Mouse (Mus musculus) frontal cortex, postnatal 14 days (tissue): ENCODE measurements around the gene Hnrnpl.
A peak's percentile ranks its signal among the peaks of the same experiment; 100 is the strongest.

ENCODE experiments used
- DNase-seq, 2 experiments: peaks; one replicate each; pipeline ENCODE4 v3.0.0; 2022; ENCODE audit warnings: low spot score in 2 of 2

Hnrnpl gene

GRCm38 (mm10) chr7:28812436-28812835 is 4.1 kb downstream of the Hnrnpl start:
- DNase-seq = no peak

GRCm38 (mm10) chr7:28812949-28813348 is 4.6 kb downstream of the Hnrnpl start:
- no peak for DNase-seq

DNA sequence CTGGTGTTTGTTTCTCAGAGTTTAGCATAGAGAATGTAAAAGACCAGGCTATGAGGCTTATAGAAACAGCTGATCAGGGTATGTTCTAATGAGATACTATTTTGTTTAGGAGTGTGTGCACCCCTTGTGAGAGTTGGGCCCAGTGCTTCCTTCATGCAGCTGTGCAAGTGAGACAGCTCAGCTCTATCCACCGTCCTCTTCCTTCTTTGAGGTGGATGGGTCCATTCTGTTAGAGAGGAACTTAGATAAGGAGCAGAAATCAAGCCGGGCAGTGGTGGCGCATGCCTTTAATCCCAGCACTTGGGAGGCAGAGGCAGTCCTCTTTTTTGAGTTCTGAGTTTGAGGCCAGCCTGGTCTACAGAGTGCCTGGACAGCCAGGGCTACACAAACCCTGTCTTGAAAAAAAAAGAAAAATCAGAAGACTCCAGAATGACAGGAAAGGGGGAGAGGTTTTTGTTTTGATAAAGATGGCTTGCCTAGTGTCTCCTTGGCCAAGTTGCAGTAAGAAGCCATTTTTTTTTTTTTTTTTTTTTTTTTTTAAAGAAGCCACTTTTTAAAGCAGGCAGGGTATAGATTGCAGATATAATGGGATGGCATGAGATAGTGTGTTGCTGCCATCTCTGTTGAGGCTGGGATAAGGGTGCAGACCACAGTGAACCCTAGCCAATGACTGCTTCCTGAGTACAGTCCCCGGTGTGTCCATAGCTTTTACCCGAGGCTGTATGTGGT is 6.1 kb downstream of the Hnrnpl start:
- DNase-seq = no peak

- DNase-seq = no peak
These were observed 6.9 kb downstream of the Hnrnpl start for GRCm38 (mm10) chr7:28815230-28815629.

- no peak for DNase-seq
These were observed 7.9 kb downstream of the Hnrnpl start for GRCm38 (mm10) chr7:28816201-28816600.

DNA sequence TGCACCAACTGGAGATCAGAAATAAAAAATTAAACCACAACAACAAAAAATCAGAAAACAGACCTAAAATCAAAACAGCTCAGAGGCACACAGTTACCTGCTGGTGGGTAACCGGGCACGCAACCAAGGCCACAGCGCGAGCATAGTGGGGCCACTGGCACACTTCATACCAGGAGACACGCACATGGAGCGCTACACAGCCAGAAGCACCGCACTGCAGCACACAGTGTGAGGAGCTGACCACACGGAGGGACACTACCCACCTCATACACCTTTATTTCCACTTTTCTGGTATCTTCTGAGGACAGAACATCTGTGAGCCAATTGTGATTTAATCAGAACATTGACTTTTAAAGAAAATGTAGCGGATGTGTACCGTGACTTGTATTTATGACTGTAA is 8.6 kb downstream of the Hnrnpl start:
- DNase-seq = no peak

DNA sequence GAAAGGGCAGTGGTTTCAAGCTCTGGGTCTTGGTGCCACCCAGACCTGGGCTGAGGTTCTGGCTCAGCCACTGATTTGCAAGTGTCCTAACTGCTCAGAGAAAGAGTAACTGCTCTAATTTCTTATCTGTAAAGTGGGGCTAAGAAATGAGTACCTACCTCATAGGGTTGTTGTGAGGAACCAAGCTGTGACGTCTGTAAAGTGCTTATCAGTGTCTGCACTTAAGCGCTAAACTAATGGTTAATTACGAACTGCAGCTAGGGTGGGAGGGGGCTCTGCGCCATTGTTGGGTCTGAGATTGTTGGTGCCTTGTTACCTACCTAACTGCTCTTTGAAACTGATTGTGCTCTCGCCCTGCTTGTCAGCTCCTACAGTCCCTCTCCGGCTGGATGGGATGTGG is 9.2 kb downstream of the Hnrnpl start:
- no peak for DNase-seq

DNA sequence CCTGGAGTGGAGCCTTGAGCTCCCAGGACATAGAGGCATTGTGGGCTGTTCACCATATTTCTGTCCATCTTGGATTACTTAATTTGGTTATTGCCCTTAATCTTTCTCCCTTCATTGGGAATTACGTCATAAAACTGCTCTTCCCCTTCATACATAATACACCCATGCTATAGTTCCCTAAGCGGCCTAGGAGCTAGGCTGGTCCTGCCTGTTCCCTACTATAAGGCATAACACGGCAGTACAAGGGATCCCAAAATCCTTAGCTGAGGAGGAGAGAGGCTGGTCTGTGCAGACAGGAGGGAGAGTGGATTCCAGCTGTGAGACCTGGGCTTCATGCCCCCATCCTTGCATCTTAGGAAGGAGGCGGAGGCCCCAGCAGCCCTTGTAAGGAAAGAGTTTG is 9.6 kb downstream of the Hnrnpl start:
- DNase-seq = no peak

- DNase-seq = no peak
These were observed 10.1 kb downstream of the Hnrnpl start for GRCm38 (mm10) chr7:28818436-28818835.

DNA sequence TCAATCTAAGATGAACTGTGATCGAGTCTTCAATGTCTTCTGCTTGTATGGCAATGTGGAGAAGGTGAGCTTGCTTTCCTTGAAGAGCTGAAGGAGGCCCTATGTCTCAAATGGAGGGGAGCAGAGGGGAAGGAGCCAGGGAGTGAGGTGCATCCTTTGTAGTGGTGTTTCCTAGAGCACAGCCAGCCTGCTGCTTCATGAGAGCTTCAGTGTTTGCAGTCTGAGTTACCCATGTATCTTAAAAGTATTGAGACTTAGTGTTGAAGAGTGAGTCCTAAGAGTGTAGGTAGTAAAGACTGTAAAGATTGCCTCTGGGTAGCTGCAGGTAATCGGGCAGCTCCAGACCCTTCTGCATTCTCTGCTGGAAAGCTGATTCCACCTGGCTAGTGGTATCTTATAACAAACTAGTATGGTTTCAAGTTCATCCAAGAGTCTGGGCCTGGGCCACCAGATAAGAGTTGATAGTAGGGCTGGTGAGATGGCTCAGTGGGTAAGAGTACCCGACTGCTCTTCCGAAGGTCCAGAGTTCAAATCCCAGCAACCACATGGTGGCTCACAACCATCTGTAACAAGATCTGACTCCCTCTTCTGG is 10.6 kb downstream of the Hnrnpl start:
- no peak for DNase-seq

- DNase-seq = no peak
These were observed 11.2 kb downstream of the Hnrnpl start for GRCm38 (mm10) chr7:28819571-28819970.

GRCm38 (mm10) chr7:28820358-28821260 is 12.3 kb downstream of the Hnrnpl start:
- DNase-seq = no peak

- DNase-seq = no peak
These were observed 13.0 kb downstream of the Hnrnpl start for GRCm38 (mm10) chr7:28821261-28821831.

DNA sequence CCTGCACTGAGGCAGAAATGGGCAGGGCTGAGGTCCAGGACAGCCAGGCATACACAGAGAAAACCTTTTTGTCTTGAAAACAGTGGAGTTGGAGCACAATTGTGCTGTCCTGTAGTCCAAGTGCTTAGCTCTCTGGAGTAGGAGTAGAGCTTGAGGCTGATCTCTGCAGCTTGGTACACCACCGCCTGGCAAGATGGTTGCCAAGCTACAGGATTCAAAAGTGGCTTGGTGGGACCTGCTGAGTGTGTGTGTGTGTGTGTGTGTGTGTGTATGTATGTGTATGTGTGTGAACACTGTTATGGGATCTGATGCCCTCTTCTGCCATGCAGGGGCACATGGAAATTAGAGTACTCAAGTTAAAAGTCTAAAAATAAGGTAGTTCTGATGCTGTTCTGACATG is 14.2 kb downstream of the Hnrnpl start:
- no peak for DNase-seq

DNA sequence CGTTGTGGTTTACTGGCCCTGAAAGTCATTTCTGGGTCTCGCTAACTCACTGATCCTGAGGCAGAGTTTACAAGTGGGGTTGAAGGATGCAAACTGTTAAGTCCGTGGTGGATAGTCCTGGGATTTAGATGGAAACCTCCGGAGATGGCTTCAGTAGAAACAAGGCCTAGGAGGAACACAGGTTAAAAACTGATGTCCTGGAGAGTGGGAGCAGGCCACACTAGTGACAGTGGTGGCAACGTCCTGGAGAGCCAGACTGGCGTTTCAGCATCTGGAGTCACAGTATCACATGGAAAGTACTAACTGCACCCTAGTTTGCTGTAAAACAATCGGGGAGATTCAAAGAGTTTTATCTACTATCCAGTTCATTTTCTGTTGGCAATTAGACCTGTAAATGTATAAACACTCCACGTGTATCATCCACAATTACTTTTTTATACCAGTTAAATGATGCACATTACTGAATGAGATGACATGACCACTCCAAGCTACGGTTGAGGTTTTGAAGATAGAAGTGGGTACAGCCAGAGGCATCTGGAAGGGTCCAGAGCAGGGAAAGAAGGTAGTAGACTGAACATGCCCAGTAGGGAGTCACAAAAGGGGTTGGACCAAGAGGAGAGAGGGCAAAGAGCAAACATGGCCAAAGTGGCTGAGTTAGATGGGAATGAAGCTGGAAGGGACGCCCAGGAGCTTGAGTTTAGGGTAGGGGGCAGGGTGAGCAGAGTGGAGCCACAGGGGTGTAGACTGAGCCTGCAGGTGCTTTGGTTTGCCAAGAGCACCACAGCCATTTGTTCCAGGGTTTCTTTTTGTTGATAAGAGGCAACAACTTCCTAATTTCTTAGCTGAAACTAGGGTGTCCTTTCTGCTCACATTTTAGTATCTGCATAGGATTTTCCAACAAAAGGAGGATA is 14.9 kb downstream of the Hnrnpl start:
- DNase-seq = no peak

GRCm38 (mm10) chr7:28823932-28824331 is 15.6 kb downstream of the Hnrnpl start:
- DNase-seq = no peak

GRCm38 (mm10) chr7:28824941-28825685 is 16.8 kb downstream of the Hnrnpl start, which contains the start of gene Ech1:
Gene Ech1, plus strand, starts transcription at chr7:28825217.
- peak; percentile 83 to 87 for DNase-seq

DNA sequence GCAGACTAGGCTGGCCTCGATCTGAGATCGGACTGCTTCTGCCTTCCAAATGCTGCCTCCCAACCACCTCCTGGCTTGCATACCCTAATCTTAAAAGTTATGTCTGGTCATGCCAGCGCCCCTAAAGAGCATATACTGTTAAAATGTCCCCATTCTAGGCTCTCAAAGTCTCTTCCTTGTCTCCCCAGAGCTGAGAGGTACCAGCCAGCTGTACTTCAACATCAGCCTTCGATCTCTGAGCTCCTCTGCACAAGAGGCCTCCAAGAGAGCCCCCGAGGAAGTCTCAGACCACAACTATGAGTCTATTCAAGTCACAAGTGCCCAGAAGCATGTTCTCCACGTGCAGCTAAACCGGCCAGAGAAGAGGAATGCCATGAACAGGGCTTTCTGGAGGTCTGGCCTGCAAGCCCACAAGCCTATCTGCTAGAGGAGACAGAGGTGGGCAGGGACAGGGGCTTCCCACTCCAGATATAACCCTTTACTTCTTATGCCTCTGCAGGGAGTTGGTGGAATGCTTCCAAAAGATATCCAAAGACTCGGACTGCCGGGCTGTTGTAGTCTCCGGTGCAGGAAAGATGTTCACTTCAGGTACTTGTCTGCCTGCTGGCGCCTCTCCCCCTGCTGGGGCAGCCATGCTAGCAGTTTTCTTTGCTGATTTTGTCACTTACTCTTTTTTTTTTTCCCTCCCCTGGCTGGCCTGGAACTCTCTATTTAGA is 17.5 kb downstream of the Hnrnpl start:
- DNase-seq = no peak

DNA sequence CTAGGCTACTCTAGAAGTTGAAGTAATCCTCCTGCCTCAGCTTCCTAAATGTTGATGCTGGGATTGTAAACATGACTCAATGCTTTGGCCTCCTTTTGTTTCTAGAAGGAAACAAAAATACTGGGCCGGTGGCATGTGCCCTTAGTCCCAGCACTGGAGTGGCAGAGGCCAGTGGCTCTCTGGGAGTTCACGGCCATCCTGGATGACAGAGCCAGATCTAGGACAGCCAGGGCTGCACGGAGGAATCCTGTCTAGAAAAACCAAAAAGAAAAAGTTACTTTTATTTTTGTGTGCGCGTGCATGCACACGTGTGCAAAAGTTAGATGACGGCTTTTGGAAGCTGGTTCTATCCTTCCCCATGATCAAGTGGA is 18.0 kb downstream of the Hnrnpl start:
- DNase-seq = no peak

- no peak for DNase-seq
These were observed 19.0 kb downstream of the Hnrnpl start for GRCm38 (mm10) chr7:28827338-28827737.
